10 mouse cellular contexts compared by ENCODE assay signal in genomic region chr14:111149653-111150052, GRCm38 (mm10).
DNase-seq lines count a peak whose midpoint lies in the region; ATAC-seq and TF ChIP-seq lines count a peak whose summit lies in the region.
"Had no signal": no experiment of that assay in that cellular context is flagged by ENCODE, and none has a peak within 500 bp of the region (broad histone marks: within the 10 kb centered on the region; RNA-seq: fewer than 3 reads in every experiment).

No protein-coding gene starts in this region.

- H3K4me3 ChIP-seq in gastrocnemius, adult 2 months = no peak overlapping the region
- H3K4me3 ChIP-seq: heart, embryonic 13.5 days had no signal

- peak; percentile 41 for TF ChIP-seq CTCF in gastrocnemius, adult 2 months (IDR thresholded peaks at IDR 0.05)

- no peak overlapping the region for H3K27ac ChIP-seq in gastrocnemius, adult 2 months
- H3K27ac ChIP-seq: heart, embryonic 13.5 days; liver, embryonic 14.5 days had no signal

- intact Hi-C loops in gastrocnemius, adult 2 months (cut with DNase I) = no loop called here

- DNase-seq in gastrocnemius, adult 2 months = no peak
- DNase-seq in gastrocnemius, postnatal 10 days = no peak
- DNase-seq in right cerebral cortex, adult 18-20 months = peak; percentile 42
- no peak for DNase-seq in right cerebral cortex, postnatal 25 days
- DNase-seq in layer of hippocampus, adult 18-20 months (ENCODE audit: low spot score in 2 of 2) = peak; percentile 2 to 79
- no peak for DNase-seq in heart, adult 11 months

- no peak for ATAC-seq in megakaryocyte-erythroid progenitor cell, adult 5-6 weeks (replicated peaks; ENCODE audit: low FRiP score, low TSS enrichment, poor library complexity, severe bottlenecking)
- ATAC-seq in erythroid progenitor cell, adult 5-6 weeks (replicated peaks; ENCODE audit: low FRiP score, poor library complexity, severe bottlenecking) = no peak

Comparison
In these comparisons a context has a peak if more than half of its experiments do, and no peak if none do; other contexts are left out.
1. DNase-seq: peak in right cerebral cortex, adult 18-20 months (single experiment) and layer of hippocampus, adult 18-20 months (2 of 2); none in gastrocnemius, adult 2 months (single experiment), gastrocnemius, postnatal 10 days (single experiment), right cerebral cortex, postnatal 25 days (single experiment) and heart, adult 11 months (single experiment).